Mouse (Mus musculus) cerebellum, adult 9-11 months (tissue): Measurements from ENCODE around the gene Fto.

ENCODE experiments used
- DNase-seq: peaks from one replicate; pipeline ENCODE4 v3.0.0; 2022

Gene Fto

GRCm38 (mm10) chr8:91324916-91325315 lies 11.6 kb downstream of the Fto start:
- no peak for DNase-seq

DNA sequence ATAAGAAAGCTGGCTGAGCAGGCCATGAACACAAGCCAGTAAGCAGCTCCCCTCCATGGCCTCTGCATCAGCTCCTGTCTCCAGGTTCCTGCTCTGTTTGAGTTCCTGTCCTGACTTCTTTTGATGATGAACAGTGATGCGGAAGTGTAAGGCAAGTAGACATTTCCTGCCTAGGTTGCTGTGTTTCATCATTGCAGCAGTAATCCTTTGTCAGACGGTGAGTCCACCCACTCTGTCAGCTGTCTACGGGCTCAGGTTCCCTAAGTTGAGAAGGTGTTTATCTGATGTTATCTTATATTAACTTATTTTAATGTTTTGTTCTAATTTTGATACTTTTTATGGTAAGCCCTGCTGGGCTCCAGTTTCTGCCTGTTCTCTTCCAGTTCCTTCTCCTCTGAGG lies 12.7 kb downstream of the Fto start:
- no peak for DNase-seq

GRCm38 (mm10) chr8:91326946-91327345 lies 13.6 kb downstream of the Fto start:
- DNase-seq = no peak

DNA sequence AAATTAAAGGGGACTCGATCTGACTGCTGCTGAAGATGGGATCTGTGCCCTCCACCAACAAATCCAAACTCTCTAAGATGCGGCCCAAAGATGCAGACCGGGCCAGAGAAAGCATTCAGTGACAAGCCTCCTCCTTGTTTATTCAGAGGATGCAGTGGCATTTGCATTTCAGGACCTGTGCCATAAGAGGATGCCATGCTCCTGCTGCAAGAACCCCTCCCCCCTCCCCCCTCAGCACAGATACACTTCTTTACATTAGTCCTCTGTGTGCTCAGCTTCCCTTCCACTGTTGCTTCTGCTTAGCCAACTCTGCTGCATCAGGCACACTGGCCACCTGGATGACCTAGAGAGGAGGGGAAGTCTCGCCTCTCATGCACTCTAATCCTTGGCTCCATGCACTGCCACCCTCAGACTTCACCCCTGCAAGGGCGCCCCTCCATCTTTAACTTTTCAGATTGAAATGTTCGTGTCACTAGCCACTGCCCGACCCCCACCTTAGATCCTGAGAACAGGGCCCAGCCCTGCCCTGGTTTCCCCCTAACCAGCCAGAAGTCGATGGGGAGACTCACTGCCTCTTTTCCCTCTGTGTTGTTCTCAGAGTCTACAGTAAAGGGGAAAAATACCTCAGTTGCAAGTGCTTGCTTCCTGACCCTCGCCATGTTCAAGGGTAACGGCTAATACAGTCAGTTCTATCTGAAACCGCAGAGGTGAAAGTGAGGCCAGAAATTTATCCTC lies 14.3 kb downstream of the Fto start:
- no peak for DNase-seq

DNA sequence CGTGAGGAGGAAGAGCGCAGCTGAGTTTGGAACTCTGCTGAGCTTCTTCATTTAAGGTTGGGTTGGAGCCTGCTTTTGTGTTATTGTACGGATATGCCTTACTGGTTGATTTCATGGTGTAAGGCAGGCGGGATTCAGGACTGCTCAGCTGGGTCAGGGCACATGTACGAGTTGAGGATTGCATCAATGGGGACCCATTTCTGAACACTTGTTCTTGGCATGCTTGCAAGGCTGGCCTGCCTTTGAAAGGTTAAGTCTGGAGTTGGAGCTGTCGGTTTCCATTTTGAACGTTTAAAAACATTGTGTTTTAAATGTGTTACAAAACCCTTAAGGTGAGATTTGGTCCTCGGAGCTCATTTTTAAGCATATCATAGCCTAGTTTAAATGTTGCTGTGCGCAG lies 15.7 kb downstream of the Fto start:
- no peak for DNase-seq

GRCm38 (mm10) chr8:91329461-91329850 lies 16.1 kb downstream of the Fto start:
- DNase-seq = no peak

- no peak for DNase-seq
Measured at GRCm38 (mm10) chr8:91338389-91339154, 25.2 kb downstream of the Fto start.

DNA sequence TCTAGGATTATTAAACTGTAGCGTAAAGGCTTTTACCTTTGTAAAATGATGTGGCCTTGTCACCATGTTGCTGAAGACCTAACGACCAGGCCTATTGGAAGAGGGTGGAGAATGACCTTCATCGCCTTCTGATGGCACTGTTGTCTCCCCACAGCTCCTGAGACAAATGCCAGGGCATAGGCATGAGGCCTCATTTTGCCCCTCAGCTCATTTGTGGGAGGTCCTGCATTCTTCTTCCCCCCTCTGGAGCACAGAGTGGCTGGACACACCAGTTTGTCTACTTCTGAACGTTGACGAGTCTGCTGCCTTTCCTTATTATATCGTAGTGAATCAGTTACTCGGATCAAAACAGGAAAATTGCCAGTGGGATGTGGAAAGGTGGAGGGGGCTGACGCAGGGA lies 26.3 kb downstream of the Fto start:
- no peak for DNase-seq

DNA sequence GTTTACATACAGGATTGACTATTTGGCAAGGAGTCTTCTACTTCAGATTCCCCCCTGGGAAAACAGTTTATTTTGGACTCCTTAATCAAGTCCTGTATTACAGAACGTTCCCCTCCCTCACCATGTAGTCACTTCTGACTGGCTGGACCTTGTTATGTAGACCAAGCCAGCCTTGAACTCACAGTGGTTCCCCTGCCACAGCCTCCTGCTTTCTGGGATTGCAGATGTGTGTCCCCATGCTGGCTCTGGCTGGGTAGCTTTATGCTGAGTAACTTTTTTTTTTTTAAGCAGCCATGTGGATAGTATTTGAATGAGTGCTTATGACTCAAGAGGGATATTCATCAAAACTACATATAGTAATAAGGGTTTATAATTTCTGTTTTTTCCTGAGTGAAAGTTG lies 27.4 kb downstream of the Fto start:
- DNase-seq = no peak

DNA sequence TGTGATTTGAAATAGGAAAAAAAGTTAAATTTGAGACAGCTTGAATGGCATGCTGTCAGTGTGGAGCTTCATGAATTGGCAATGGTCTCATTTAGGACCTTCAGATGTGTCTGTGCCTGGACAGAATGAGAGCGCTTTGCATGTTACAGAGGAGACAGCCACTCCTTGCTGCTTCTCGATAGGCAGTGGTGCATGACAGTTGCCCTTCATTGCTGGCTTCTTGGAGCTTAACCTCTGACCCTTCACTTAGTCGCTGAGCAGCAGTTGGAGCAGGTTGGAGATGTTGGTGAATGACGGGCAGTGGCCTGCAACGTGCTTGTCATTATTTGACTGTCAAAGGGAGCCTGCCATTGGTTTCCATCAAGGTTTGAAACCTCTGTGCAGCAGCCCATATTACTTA lies 28.9 kb downstream of the Fto start:
- no peak for DNase-seq

GRCm38 (mm10) chr8:91342798-91343197 lies 29.5 kb downstream of the Fto start:
- no peak for DNase-seq

DNA sequence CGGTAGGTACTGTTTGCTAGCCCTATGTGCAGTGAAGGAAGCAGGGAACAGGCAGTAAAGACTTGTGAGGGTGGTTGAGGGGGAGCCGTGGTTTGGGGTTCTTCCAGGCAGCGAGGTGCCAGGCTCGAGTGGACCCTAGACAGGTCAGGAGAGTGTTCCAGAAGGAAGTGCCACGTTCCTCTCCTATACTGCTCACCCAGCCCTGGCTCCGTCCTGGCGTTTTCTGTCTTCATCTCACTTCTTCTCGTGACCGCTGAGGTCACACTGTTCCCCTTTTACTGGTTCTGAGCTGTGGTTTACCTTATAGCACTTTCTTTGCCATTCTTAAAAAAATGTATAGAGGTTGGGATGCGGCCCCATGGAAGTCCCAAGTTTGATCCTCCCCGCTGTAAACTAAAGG lies 31.3 kb downstream of the Fto start:
- no peak for DNase-seq

DNA sequence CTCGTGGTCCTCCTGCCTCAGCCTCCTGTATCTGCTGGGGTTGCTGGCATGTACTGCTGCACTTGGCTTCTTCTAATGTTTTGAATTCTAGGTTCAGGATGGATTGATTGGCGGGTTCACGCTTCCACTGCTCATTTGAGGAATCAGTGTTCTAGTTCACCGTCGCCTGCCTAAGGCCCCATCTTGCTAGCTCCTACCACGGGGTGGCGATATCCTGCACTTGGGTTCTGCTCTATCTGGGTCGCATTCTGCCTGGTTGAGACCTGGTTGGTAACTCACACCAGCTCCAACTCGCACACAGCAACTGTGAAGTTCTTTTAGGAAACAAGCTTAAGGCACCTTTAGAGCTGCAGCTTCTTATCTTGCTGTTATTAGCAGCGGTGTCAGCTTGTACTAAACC lies 33.8 kb downstream of the Fto start:
- DNase-seq = no peak

DNA sequence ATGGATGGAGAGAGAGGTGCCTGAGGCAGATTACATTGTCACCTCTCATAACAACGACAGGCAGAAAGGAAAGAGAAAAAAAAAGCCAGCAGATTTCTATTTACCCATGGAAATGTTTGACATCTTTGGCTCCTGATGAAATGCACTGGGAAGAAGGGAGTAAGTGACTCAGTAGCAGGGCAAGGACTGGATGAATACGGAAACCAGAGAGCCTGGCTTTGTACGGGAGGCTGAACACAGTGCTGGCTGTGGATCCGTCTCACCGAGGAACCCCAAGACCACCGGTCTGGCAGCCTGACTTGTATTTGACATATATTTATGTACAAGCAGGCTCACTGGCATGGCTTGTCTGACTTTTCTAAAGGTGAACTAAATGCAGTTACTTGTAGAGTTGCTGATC lies 34.3 kb downstream of the Fto start:
- DNase-seq = no peak

DNA sequence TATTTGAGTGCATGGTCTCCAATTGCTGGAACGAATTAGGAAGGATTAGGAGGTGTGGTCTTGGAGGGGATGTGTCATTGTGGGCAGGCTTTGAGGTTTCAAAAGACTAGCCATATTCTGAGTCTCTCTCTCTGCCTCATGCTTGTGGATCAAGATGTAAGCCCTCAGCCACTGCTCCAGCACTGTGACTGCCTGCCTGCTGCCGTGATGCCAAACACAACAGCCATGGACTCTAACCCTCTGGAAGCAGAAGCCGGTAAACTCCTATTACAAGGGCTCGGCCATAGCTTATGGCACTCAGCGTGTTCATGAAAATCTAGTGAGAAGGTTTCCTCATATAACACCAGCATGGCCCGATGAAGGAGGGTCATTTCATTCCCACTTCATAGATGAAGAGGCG lies 36.5 kb downstream of the Fto start:
- DNase-seq = no peak

DNA sequence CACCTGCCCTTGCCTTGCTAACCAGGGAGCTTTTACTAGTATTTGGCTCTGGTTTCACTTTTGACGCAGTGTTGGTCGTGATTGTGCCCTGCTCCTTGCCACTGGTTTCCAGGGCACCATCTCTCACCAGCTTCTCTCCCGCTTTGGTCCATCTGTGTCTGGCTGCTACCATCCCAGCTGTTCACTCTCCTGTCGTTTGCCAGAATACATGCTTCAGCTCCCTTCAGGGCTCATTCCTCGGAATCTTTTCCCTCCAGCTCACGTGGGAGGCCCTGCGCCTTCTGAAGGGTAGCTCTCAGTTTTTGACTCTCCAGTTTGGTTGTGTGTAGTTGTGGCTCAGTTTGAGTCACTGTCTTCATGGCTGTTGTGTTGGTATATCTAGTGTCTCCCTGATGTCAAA lies 37.3 kb downstream of the Fto start:
- no peak for DNase-seq

GRCm38 (mm10) chr8:91352598-91352997 lies 39.3 kb downstream of the Fto start:
- no peak for DNase-seq

DNA sequence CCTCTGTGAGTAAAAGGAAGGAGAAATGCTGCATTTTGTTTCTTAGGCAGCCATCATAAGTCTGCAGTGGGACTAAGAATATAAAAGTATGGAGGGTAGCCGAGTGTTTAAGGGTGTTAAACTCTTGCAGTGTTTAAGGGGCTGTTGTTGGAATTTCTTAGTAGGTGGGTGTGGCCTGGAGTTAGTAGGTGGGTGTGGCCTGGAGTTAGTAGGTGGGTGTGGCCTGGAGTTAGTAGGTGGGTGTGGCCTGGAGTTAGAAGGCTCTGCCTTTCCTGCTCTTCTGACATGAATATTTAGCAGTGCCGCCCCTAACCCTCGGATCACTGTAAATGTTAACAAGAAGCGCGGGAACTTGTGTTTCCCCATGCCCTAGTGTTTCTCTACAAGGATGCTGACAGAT lies 39.7 kb downstream of the Fto start:
- DNase-seq = no peak

DNA sequence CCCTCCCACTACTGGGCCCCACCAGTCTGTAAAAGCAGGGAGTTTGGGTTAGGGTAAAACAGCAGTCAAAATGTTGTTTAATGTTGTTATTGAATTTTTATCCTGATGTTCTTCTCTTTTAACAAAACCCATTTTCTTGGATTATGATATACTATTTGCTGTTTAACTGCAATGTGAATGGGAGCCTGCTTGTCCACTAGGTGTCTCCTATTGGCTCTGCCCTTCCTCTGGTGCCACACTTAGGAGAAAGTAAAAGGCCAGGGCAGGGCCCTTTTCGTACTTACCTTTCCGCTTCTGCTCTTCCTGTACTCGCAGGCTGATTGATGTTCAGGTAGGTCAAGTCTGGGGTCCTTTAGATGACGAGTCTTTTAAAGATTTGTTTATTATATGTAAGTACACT lies 40.6 kb downstream of the Fto start:
- DNase-seq = no peak

GRCm38 (mm10) chr8:91355301-91355905 lies 42.1 kb downstream of the Fto start:
- no peak for DNase-seq

- DNase-seq = no peak
Measured at GRCm38 (mm10) chr8:91355956-91356699, 42.8 kb downstream of the Fto start.

DNA sequence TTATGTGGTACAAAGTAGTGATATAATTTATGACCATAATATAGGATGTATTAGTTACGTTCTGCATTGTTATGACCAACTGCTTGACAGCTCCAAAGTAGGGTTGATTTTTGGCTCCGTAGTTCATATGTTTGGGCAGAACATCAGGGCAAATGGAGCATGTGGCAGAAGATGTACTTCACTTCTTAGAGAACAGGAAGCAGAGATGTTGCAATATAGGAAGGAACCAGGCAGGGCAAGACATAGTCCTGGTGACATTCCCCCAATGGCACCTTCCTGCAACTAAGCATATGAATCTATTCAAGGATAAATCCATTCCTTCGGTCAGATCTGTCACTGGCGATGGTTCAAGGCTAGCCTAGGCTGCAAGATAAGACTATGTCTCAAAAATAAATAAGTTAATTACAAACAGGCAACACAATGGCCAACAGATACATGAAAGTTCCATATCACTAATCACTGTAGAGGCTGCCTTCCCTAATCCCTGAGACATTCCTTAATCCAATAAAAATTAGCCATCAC lies 44.2 kb downstream of the Fto start:
- no peak for DNase-seq

GRCm38 (mm10) chr8:91358016-91358415 lies 44.7 kb downstream of the Fto start:
- DNase-seq = no peak
